Mouse (Mus musculus): ENCODE measurements around the gene Rab3a. TPM values are rescaled to one million over a fixed set of nuclear protein-coding genes. Genes with fewer than 3 reads are reported as not detected.

The Rab3a gene
- polyA plus RNA-seq, 1 experiment from 2014 or later = 23.4 TPM

- no peak overlapping the region for H3K9ac ChIP-seq (ENCODE audit: low read length)
- H3K4me1 ChIP-seq (ENCODE audit: control insufficient read depth, insufficient read depth, low read length) = peaks cover 48% of the 10 kb centered on the region
- no peak overlapping the region for H3K27ac ChIP-seq (ENCODE audit: low read length)
- no peaks in the 10 kb centered on the region for H3K9me3 ChIP-seq (replicated peaks; ENCODE audit: control insufficient read depth, low read length)
- no peak for ATAC-seq (ENCODE audit: insufficient read depth, low FRiP score)
- H3K4me2 ChIP-seq (ENCODE audit: low read depth, low read length) = no peak overlapping the region
- H3K36me3 ChIP-seq (ENCODE audit: control insufficient read depth, insufficient read depth, low read length) = peaks cover 39% of the 10 kb centered on the region
- H3K27me3 ChIP-seq (ENCODE audit: control insufficient read depth, insufficient read depth, low read length) = no peaks in the 10 kb centered on the region
- 81% methylated on average over 16 of the region's 16 CpGs for WGBS
- no peak overlapping the region for H3K4me3 ChIP-seq (replicated peaks; ENCODE audit: low read length)
These were observed 14.5 kb downstream of the Rab3a start for GRCm38 (mm10) chr8:70768956-70769355.

- Histone ChIP-seq H3K36me3 (ENCODE audit: control insufficient read depth, insufficient read depth, low read length) (peaks cover 41% of the 10 kb centered on the region), H3K4me3 (replicated peaks; ENCODE audit: low read length) (no peak overlapping the region), H3K27me3 (ENCODE audit: control insufficient read depth, insufficient read depth, low read length) (no peaks in the 10 kb centered on the region), H3K27ac (ENCODE audit: low read length) (no peak overlapping the region), H3K9ac (ENCODE audit: low read length) (no peak overlapping the region), H3K9me3 (replicated peaks; ENCODE audit: control insufficient read depth, low read length) (no peaks in the 10 kb centered on the region), H3K4me2 (ENCODE audit: low read depth, low read length) (no peak overlapping the region), H3K4me1 (ENCODE audit: control insufficient read depth, insufficient read depth, low read length) (peaks cover 49% of the 10 kb centered on the region)
- peak; percentile 54 for ATAC-seq (ENCODE audit: insufficient read depth, low FRiP score)
- WGBS = 4% methylated on average over 26 of the region's 26 CpGs
These were observed 14.9 kb downstream of the Rab3a start for GRCm38 (mm10) chr8:70769359-70769758.

GRCm38 (mm10) chr8:70769858-70770257 lies 15.4 kb downstream of the Rab3a start:
- H3K36me3 ChIP-seq (ENCODE audit: control insufficient read depth, insufficient read depth, low read length) = peaks cover 41% of the 10 kb centered on the region
- 69% methylated on average over 12 of the region's 12 CpGs for WGBS

GRCm38 (mm10) chr8:70770748-70771147 lies 16.3 kb downstream of the Rab3a start:
- no peak overlapping the region for H3K4me3 ChIP-seq (replicated peaks; ENCODE audit: low read length)
- H3K36me3 ChIP-seq (ENCODE audit: control insufficient read depth, insufficient read depth, low read length) = peaks cover 41% of the 10 kb centered on the region
- no peaks in the 10 kb centered on the region for H3K27me3 ChIP-seq (ENCODE audit: control insufficient read depth, insufficient read depth, low read length)
- ATAC-seq (ENCODE audit: insufficient read depth, low FRiP score) = no peak
- peaks cover 53% of the 10 kb centered on the region for H3K4me1 ChIP-seq (ENCODE audit: control insufficient read depth, insufficient read depth, low read length)
- no peaks in the 10 kb centered on the region for H3K9me3 ChIP-seq (replicated peaks; ENCODE audit: control insufficient read depth, low read length)
- no peak overlapping the region for H3K9ac ChIP-seq (ENCODE audit: low read length)
- WGBS = 90% methylated on average over 13 of the region's 13 CpGs
- no peak overlapping the region for H3K4me2 ChIP-seq (ENCODE audit: low read depth, low read length)
- H3K27ac ChIP-seq (ENCODE audit: low read length) = no peak overlapping the region

More at GRCm38 (mm10) chr8:70769858-70770257, 15.4 kb downstream of the Rab3a start:
- peaks cover 51% of the 10 kb centered on the region for H3K4me1 ChIP-seq (ENCODE audit: control insufficient read depth, insufficient read depth, low read length)
- no peak overlapping the region for H3K4me3 ChIP-seq (replicated peaks; ENCODE audit: low read length)
- ATAC-seq (ENCODE audit: insufficient read depth, low FRiP score) = no peak
- H3K9me3 ChIP-seq (replicated peaks; ENCODE audit: control insufficient read depth, low read length) = no peaks in the 10 kb centered on the region
- H3K9ac ChIP-seq (ENCODE audit: low read length) = no peak overlapping the region
- no peak overlapping the region for H3K4me2 ChIP-seq (ENCODE audit: low read depth, low read length)
- H3K27ac ChIP-seq (ENCODE audit: low read length) = no peak overlapping the region
- no peaks in the 10 kb centered on the region for H3K27me3 ChIP-seq (ENCODE audit: control insufficient read depth, insufficient read depth, low read length)

- ATAC-seq (ENCODE audit: insufficient read depth, low FRiP score) = no peak
- no peaks in the 10 kb centered on the region for H3K9me3 ChIP-seq (replicated peaks; ENCODE audit: control insufficient read depth, low read length)
- no peak overlapping the region for H3K4me2 ChIP-seq (ENCODE audit: low read depth, low read length)
- no peak overlapping the region for H3K4me3 ChIP-seq (replicated peaks; ENCODE audit: low read length)
- H3K9ac ChIP-seq (ENCODE audit: low read length) = no peak overlapping the region
- no peak overlapping the region for H3K27ac ChIP-seq (ENCODE audit: low read length)
- 84% methylated on average over 7 of the region's 7 CpGs for WGBS
- peaks cover 54% of the 10 kb centered on the region for H3K4me1 ChIP-seq (ENCODE audit: control insufficient read depth, insufficient read depth, low read length)
- no peaks in the 10 kb centered on the region for H3K27me3 ChIP-seq (ENCODE audit: control insufficient read depth, insufficient read depth, low read length)
- peaks cover 41% of the 10 kb centered on the region for H3K36me3 ChIP-seq (ENCODE audit: control insufficient read depth, insufficient read depth, low read length)
These were observed 16.7 kb downstream of the Rab3a start for GRCm38 (mm10) chr8:70771217-70771616.

- H3K9ac ChIP-seq (ENCODE audit: low read length) = 0 out of 2 replicates have a peak overlapping the region, but pooled peaks have one; percentile 21
- H3K4me3 ChIP-seq (replicated peaks; ENCODE audit: low read length) = no peak overlapping the region
- H3K4me2 ChIP-seq (ENCODE audit: low read depth, low read length) = 0 out of 2 replicates have a peak overlapping the region, but pooled peaks have one; percentile 23
- 87% methylated on average over 13 of the region's 13 CpGs for WGBS
- H3K27me3 ChIP-seq (ENCODE audit: control insufficient read depth, insufficient read depth, low read length) = no peaks in the 10 kb centered on the region
- peaks cover 41% of the 10 kb centered on the region for H3K36me3 ChIP-seq (ENCODE audit: control insufficient read depth, insufficient read depth, low read length)
- no peak overlapping the region; the same call in 1 of the 2 replicates for H3K27ac ChIP-seq (ENCODE audit: low read length)
- no peaks in the 10 kb centered on the region for H3K9me3 ChIP-seq (replicated peaks; ENCODE audit: control insufficient read depth, low read length)
- H3K4me1 ChIP-seq (ENCODE audit: control insufficient read depth, insufficient read depth, low read length) = peaks cover 47% of the 10 kb centered on the region
- no peak for ATAC-seq (ENCODE audit: insufficient read depth, low FRiP score)
These were observed 17.6 kb downstream of the Rab3a start for GRCm38 (mm10) chr8:70772075-70772474.

- Histone ChIP-seq H3K27me3 (ENCODE audit: control insufficient read depth, insufficient read depth, low read length) (no peaks in the 10 kb centered on the region), H3K36me3 (ENCODE audit: control insufficient read depth, insufficient read depth, low read length) (peaks cover 40% of the 10 kb centered on the region), H3K4me2 (ENCODE audit: low read depth, low read length) (peak overlapping the region; percentile 23; the same call in 1 of the 2 replicates), H3K4me1 (ENCODE audit: control insufficient read depth, insufficient read depth, low read length) (peaks cover 48% of the 10 kb centered on the region), H3K9me3 (replicated peaks; ENCODE audit: control insufficient read depth, low read length) (no peaks in the 10 kb centered on the region), H3K9ac (ENCODE audit: low read length) (peak overlapping the region; percentile 31; the same call in 1 of the 2 replicates), H3K4me3 (replicated peaks; ENCODE audit: low read length) (no peak overlapping the region), H3K27ac (ENCODE audit: low read length) (peak overlapping the region; percentile 89)
- no peak for ATAC-seq (ENCODE audit: insufficient read depth, low FRiP score)
- WGBS = 64% methylated on average over 9 of the region's 9 CpGs
These were observed 18.4 kb downstream of the Rab3a start for GRCm38 (mm10) chr8:70772890-70773289.

GRCm38 (mm10) chr8:70773410-70773809 lies 18.9 kb downstream of the Rab3a start:
- H3K9ac ChIP-seq (ENCODE audit: low read length) = peak overlapping the region; percentile 98
- peaks cover 35% of the 10 kb centered on the region for H3K36me3 ChIP-seq (ENCODE audit: control insufficient read depth, insufficient read depth, low read length)

GRCm38 (mm10) chr8:70773833-70774232 lies 19.4 kb downstream of the Rab3a start:
- H3K4me2 ChIP-seq (ENCODE audit: low read depth, low read length) = peak overlapping the region; percentile 41
- H3K4me3 ChIP-seq (replicated peaks; ENCODE audit: low read length) = peak overlapping the region; percentile 8
- ATAC-seq (ENCODE audit: insufficient read depth, low FRiP score) = peak; percentile 22; the same call in 1 of the 2 replicates
- peak overlapping the region; percentile 98 for H3K9ac ChIP-seq (ENCODE audit: low read length)
- peak overlapping the region; percentile 89 for H3K27ac ChIP-seq (ENCODE audit: low read length)
- H3K36me3 ChIP-seq (ENCODE audit: control insufficient read depth, insufficient read depth, low read length) = peaks cover 30% of the 10 kb centered on the region
- no peaks in the 10 kb centered on the region for H3K9me3 ChIP-seq (replicated peaks; ENCODE audit: control insufficient read depth, low read length)
- peaks cover 51% of the 10 kb centered on the region for H3K4me1 ChIP-seq (ENCODE audit: control insufficient read depth, insufficient read depth, low read length)
- H3K27me3 ChIP-seq (ENCODE audit: control insufficient read depth, insufficient read depth, low read length) = no peaks in the 10 kb centered on the region
- WGBS = 29% methylated on average over 9 of the region's 9 CpGs

More at GRCm38 (mm10) chr8:70773410-70773809, 18.9 kb downstream of the Rab3a start:
- peak overlapping the region; percentile 89 for H3K27ac ChIP-seq (ENCODE audit: low read length)
- H3K9me3 ChIP-seq (replicated peaks; ENCODE audit: control insufficient read depth, low read length) = no peaks in the 10 kb centered on the region
- no peak for ATAC-seq (ENCODE audit: insufficient read depth, low FRiP score)
- H3K4me2 ChIP-seq (ENCODE audit: low read depth, low read length) = peak overlapping the region; percentile 41
- WGBS = 70% methylated on average over 5 of the region's 5 CpGs
- peaks cover 51% of the 10 kb centered on the region for H3K4me1 ChIP-seq (ENCODE audit: control insufficient read depth, insufficient read depth, low read length)
- H3K4me3 ChIP-seq (replicated peaks; ENCODE audit: low read length) = peak overlapping the region; percentile 5
- H3K27me3 ChIP-seq (ENCODE audit: control insufficient read depth, insufficient read depth, low read length) = no peaks in the 10 kb centered on the region

Measured in stomach, embryonic 16.5 days (tissue).